Mouse (Mus musculus): ENCODE measurements around the gene Spata46. TPM values are rescaled to one million over a fixed set of nuclear protein-coding genes. Genes with fewer than 3 reads are reported as not detected.

The Spata46 gene
- polyA plus RNA-seq, 1 experiment from 2014 or later: 0.46 TPM

DNA sequence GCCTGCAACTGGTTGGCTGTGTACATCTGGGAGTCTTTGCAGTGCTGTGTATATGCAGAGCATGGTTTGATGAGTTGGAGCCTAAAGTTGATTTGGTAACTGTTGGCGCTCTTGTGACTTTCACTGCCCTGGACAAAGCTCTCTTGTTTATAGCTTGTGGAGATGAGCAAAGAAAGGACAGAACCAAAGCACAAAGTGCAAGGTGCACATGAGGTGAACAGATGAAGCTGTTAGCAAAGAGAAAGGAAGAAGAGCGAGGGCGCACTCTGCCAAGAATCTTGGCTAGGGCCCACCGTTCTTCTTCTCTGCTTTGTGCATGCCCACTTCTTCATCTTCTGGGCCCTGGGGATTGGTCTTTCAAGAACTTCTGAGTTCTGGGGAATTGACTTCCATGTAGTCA, 35.3 kb downstream of the Spata46 start:
- Histone ChIP-seq H3K9me3 (ENCODE audit: control insufficient read depth, low read length) (no peaks in the 10 kb centered on the region), H3K4me3 (ENCODE audit: low read depth, low read length) (no peak overlapping the region), H3K4me1 (replicated peaks; ENCODE audit: control insufficient read depth, insufficient read depth) (no peaks in the 10 kb centered on the region), H3K27me3 (ENCODE audit: control insufficient read depth, insufficient read depth, low read length) (no peaks in the 10 kb centered on the region), H3K27ac (replicated peaks) (no peak overlapping the region), H3K4me2 (replicated peaks; ENCODE audit: low read depth) (no peak overlapping the region), H3K9ac (ENCODE audit: low read length) (no peak overlapping the region), H3K36me3 (ENCODE audit: control insufficient read depth, insufficient read depth, low read length) (no peaks in the 10 kb centered on the region)
- no peak for DNase-seq (ENCODE audit: low spot score)
- ATAC-seq (ENCODE audit: low FRiP score, low TSS enrichment): no peak
- TF ChIP-seq CTCF (IDR thresholded peaks at IDR 0.05; ENCODE audit: low read depth) (no peak), EP300 (optimal IDR thresholded peaks at IDR 0.05) (no peak)
- 94% methylated on average over 4 of the region's 4 CpGs for WGBS

DNA sequence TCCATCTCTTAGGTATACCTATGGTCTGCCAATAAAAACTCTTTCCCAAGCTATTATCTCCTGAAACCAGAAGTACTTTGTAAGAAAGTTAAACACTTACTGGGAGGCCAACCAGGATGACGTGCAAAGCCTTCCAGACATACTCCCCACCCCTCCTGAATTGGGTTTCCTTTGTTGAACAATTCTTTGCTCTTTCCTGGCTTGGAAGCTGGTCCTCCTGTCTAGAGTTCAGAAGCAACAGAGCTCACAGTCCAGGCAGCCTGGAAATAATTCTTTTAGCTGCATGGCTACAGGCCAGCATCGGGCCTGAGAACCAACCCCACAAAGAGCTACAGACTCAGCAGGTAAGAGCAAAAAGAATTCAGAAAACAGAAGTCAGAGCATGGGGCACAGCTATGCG, 37.7 kb downstream of the Spata46 start:
- DNase-seq (ENCODE audit: low spot score): no peak
- Histone ChIP-seq H3K9ac (ENCODE audit: low read length) (no peak overlapping the region), H3K27ac (replicated peaks) (no peak overlapping the region), H3K4me1 (replicated peaks; ENCODE audit: control insufficient read depth, insufficient read depth) (no peaks in the 10 kb centered on the region), H3K4me3 (ENCODE audit: low read depth, low read length) (no peak overlapping the region), H3K9me3 (ENCODE audit: control insufficient read depth, low read length) (no peaks in the 10 kb centered on the region), H3K36me3 (ENCODE audit: control insufficient read depth, insufficient read depth, low read length) (no peaks in the 10 kb centered on the region), H3K27me3 (ENCODE audit: control insufficient read depth, insufficient read depth, low read length) (no peaks in the 10 kb centered on the region), H3K4me2 (replicated peaks; ENCODE audit: low read depth) (no peak overlapping the region)
- 60% methylated on average over 3 of the region's 3 CpGs for WGBS
- no peak for ATAC-seq (ENCODE audit: low FRiP score, low TSS enrichment)
- TF ChIP-seq EP300 (optimal IDR thresholded peaks at IDR 0.05): no peak
- TF ChIP-seq CTCF (IDR thresholded peaks at IDR 0.05; ENCODE audit: low read depth): no peak

DNA sequence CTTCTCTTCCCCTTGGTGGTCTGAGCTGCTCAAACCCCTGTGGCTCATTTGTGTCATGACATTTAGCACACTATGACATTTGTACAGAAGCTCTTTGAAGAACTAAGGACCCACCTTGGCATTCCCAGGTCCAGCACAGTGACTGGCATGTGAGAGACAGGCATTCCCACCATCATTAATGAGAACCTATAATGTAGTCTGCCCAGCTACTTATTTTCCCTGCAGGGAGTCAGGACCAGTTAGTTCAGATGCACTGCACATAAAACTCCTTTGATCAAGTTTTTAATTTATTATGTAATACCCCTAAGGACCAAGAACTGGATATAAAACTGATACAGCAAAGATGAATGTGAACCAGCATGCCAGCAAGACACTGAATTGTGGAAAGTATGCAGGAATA, 42.5 kb downstream of the Spata46 start:
- no peak overlapping the region for H3K4me2 ChIP-seq (replicated peaks; ENCODE audit: low read depth)
- H3K27ac ChIP-seq (replicated peaks): no peak overlapping the region
- DNase-seq (ENCODE audit: low spot score) (no peak), ATAC-seq (ENCODE audit: low FRiP score, low TSS enrichment) (no peak)
- no peaks in the 10 kb centered on the region for H3K36me3 ChIP-seq (ENCODE audit: control insufficient read depth, insufficient read depth, low read length)
- no peaks in the 10 kb centered on the region for H3K27me3 ChIP-seq (ENCODE audit: control insufficient read depth, insufficient read depth, low read length)
- no peak for TF ChIP-seq EP300 (optimal IDR thresholded peaks at IDR 0.05)
- TF ChIP-seq CTCF (IDR thresholded peaks at IDR 0.05; ENCODE audit: low read depth): no peak
- H3K4me3 ChIP-seq (ENCODE audit: low read depth, low read length): no peak overlapping the region
- H3K9ac ChIP-seq (ENCODE audit: low read length): no peak overlapping the region
- H3K9me3 ChIP-seq (ENCODE audit: control insufficient read depth, low read length): no peaks in the 10 kb centered on the region
- H3K4me1 ChIP-seq (replicated peaks; ENCODE audit: control insufficient read depth, insufficient read depth): no peaks in the 10 kb centered on the region

DNA sequence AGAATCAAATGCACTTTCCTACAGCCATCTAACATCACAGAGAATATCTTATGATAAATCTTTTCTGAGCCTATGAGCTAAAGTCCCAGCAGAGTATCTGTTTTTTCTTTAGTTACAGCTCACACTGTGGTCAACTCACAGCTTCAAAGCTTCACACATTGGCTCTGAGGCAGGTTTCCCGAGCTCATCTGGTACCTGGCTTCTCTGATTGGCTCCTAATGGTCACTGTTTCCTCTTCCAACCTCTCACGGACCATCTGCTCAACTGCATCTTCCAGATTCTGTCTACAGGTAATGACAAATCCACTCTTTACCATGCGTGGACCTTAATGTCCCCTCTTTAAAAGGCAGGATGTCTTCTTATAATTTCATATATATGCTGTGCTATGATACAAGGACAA, 44.7 kb downstream of the Spata46 start:
- ATAC-seq (ENCODE audit: low FRiP score, low TSS enrichment) (no peak), DNase-seq (ENCODE audit: low spot score) (no peak)
- H3K4me2 ChIP-seq (replicated peaks; ENCODE audit: low read depth): no peak overlapping the region
- no peaks in the 10 kb centered on the region for H3K36me3 ChIP-seq (ENCODE audit: control insufficient read depth, insufficient read depth, low read length)
- no peak overlapping the region for H3K4me3 ChIP-seq (ENCODE audit: low read depth, low read length)
- no peaks in the 10 kb centered on the region for H3K9me3 ChIP-seq (ENCODE audit: control insufficient read depth, low read length)
- TF ChIP-seq CTCF (IDR thresholded peaks at IDR 0.05; ENCODE audit: low read depth) (no peak), EP300 (optimal IDR thresholded peaks at IDR 0.05) (no peak)
- no peak overlapping the region for H3K27ac ChIP-seq (replicated peaks)
- no peaks in the 10 kb centered on the region for H3K27me3 ChIP-seq (ENCODE audit: control insufficient read depth, insufficient read depth, low read length)
- WGBS: 70% methylated on average over 3 of the region's 3 CpGs
- no peak overlapping the region for H3K9ac ChIP-seq (ENCODE audit: low read length)
- no peaks in the 10 kb centered on the region for H3K4me1 ChIP-seq (replicated peaks; ENCODE audit: control insufficient read depth, insufficient read depth)

DNA sequence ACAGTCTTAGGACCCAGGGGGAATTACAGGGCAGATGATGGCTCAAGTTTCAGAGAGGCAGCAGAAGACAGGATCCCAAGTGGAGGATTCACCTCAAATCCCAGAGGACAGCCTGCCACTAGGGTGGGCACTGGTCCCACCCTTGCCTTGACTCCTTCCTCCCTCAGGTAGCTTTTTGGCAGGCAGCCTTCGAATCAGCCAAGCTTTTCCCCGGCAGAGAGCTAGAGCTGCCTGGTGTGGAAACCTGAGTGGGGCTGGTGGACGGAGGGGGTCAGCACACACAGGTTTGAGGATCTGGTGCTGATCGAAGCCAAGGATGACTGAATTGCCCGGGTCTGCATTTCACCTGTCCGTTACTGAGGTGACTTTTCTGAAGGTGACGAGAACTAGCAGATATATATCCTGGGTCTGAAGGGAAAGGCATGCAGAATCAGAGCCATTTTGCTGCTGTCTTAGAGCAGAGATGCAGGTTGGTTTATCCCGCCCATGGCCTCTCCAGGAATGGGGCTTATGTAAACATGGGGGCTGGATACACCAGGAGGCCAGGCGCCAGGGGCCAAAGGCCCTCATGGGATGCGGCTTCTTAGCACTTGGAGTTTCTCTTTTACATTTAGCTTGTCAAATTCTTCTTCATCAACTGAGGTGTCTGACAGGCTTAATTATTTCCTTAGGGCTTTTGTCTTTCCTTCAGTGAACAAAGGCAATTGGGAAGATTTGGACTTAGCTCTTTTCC, 51.7 kb downstream of the Spata46 start:
- Histone ChIP-seq H3K9ac (ENCODE audit: low read length) (no peak overlapping the region), H3K27ac (replicated peaks) (no peak overlapping the region), H3K27me3 (ENCODE audit: control insufficient read depth, insufficient read depth, low read length) (no peaks in the 10 kb centered on the region), H3K4me1 (replicated peaks; ENCODE audit: control insufficient read depth, insufficient read depth) (no peaks in the 10 kb centered on the region), H3K36me3 (ENCODE audit: control insufficient read depth, insufficient read depth, low read length) (no peaks in the 10 kb centered on the region), H3K4me3 (ENCODE audit: low read depth, low read length) (no peak overlapping the region), H3K4me2 (replicated peaks; ENCODE audit: low read depth) (no peak overlapping the region), H3K9me3 (ENCODE audit: control insufficient read depth, low read length) (no peaks in the 10 kb centered on the region)
- DNase-seq (ENCODE audit: low spot score) (no peak), ATAC-seq (ENCODE audit: low FRiP score, low TSS enrichment) (no peak)
- 46% methylated on average over 10 of the region's 10 CpGs for WGBS
- no peak for TF ChIP-seq EP300 (optimal IDR thresholded peaks at IDR 0.05)
- no peak for TF ChIP-seq CTCF (IDR thresholded peaks at IDR 0.05; ENCODE audit: low read depth)

Other genes starting within 250 kb of the Spata46 start
- 22.9 and 25.8 TPM in 2 replicates for gene Ddr2, start 198.0 kb upstream of the Spata46 start, polyA plus RNA-seq (2015; fragmentation: Nextera tagmentation; extraction: Ambion mirVana)
- gene Uap1, start 133.8 kb upstream of the Spata46 start, polyA plus RNA-seq (2015; fragmentation: Nextera tagmentation; extraction: Ambion mirVana): 65.0 and 66.3 TPM in 2 replicates
- 4.1 TPM in 2 replicates for gene Uhmk1, start 93.4 kb upstream of the Spata46 start, polyA plus RNA-seq (2015; fragmentation: Nextera tagmentation; extraction: Ambion mirVana)
- gene Sh2d1b2, start 76.1 kb upstream of the Spata46 start, polyA plus RNA-seq (2015; fragmentation: Nextera tagmentation; extraction: Ambion mirVana): not detected in 2 replicates
- 0.18 TPM in 2 replicates for gene Sh2d1b1, start 31.5 kb upstream of the Spata46 start, polyA plus RNA-seq (2015; fragmentation: Nextera tagmentation; extraction: Ambion mirVana)
- 1.7 and 2.6 TPM in 2 replicates for gene Gm7694, start 2.5 kb upstream of the Spata46 start, polyA plus RNA-seq (2015; fragmentation: Nextera tagmentation; extraction: Ambion mirVana)